Mouse (Mus musculus) bone marrow macrophage, adult 2 months (primary cell): ENCODE results near the gene Gabarapl1. TPM values are rescaled to one million over a fixed set of nuclear protein-coding genes. Genes with fewer than 3 reads are reported as not detected.

Source experiments
- H3K27ac ChIP-seq: 2 replicates; pipeline ENCODE4 v1.5.1; 2012; ENCODE audit warnings: low read depth, low read length; ENCODE audit not compliant: insufficient read depth
- H3K4me1 ChIP-seq: 2 replicates; pipeline ENCODE4 v1.6.1; 2012; ENCODE audit warnings: low read length; ENCODE audit not compliant: control insufficient read depth, insufficient read depth
- H3K4me3 ChIP-seq: 2 replicates; pipeline ENCODE4 v1.5.1; 2012; ENCODE audit warnings: mild to moderate bottlenecking, low read length, moderate library complexity; ENCODE audit not compliant: insufficient read depth
- CTCF ChIP-seq: IDR thresholded peaks from 2 replicates; pipeline ENCODE4 v1.5.1; 2012; ENCODE audit warnings: low read depth, mild to moderate bottlenecking, low read length, moderate library complexity
- POLR2A ChIP-seq: IDR thresholded peaks from 2 replicates; pipeline ENCODE4 v1.6.1; 2012; ENCODE audit warnings: mild to moderate bottlenecking, low read depth, low read length, borderline replicate concordance
- polyA plus RNA-seq: library from polyadenylated mRNA; stranded (reverse); fragments of >200 nt; gene quantifications from 2 replicates; pipeline ENCODE4 v1.2.4, GENCODE M21; 2012; ENCODE audit not compliant: missing spikeins, insufficient read depth, insufficient read length

Gabarapl1 gene
- polyA plus RNA-seq, 1 experiment = 118 TPM

DNA sequence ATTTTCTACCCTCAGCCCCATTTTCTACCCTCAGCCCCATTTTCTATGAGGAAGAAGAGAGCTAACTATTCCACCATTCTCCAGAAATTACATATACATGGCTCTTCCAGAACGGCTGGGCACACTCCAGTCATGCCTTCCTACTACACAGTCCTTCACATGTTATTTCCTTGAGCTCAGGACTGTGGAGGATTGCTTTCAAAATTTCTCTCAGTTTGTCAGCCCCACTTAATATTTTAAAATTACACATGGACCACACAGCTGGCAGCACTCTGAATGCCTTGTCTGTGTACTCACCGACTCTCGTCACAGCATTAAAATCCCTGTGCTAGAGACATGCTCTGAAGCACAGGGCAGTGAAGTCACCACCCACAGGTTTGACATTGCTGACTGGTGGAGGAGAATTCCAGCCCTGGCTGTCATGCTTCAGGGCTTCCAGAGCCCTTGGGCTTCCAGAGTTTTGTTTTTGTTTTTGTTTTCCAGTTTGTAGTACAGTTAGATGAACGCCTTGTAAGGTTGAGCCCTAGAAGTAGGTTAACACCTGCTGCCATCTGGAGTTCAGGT is 1.7 kb downstream of the Gabarapl1 start:
- TF ChIP-seq CTCF = no peak
- no peak for TF ChIP-seq POLR2A
- H3K4me3 ChIP-seq = peak overlapping the region; percentile 100
- no peak overlapping the region for H3K27ac ChIP-seq
- peaks cover 24% of the 10 kb centered on the region for H3K4me1 ChIP-seq

- H3K4me1 ChIP-seq = peaks cover 24% of the 10 kb centered on the region
- peak overlapping the region; percentile 100 for H3K4me3 ChIP-seq
- H3K27ac ChIP-seq = 0 out of 2 replicates have a peak overlapping the region, but pooled peaks have one; percentile 8
- TF ChIP-seq CTCF (no peak), POLR2A (no peak)
Measured at GRCm38 (mm10) chr6:129535723-129536122, 2.8 kb downstream of the Gabarapl1 start.

- H3K4me1 ChIP-seq = peaks cover 18% of the 10 kb centered on the region
- TF ChIP-seq POLR2A (no peak), CTCF (no peak)
- no peak overlapping the region for H3K4me3 ChIP-seq
- no peak overlapping the region for H3K27ac ChIP-seq
Measured at GRCm38 (mm10) chr6:129538555-129538954, 5.6 kb downstream of the Gabarapl1 start.

DNA sequence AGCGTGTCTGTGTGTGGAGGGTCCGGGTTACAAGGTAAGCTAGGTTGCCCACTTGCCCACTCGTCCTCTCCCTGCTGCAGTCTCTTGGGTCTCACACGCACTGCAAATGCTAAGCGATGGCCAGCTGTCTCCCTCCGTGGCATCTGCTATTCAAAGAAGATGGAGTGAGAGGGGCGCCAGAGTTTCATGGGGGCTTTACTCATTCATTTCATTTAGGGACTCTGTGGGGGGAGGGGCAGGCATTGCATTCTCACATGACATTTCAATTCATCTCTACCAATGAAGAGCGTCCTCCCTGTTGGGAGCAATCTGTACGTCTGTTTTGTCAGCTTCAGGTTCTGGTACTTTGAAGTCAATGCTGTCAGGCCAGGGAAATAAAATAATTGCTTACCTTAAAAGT is 9.0 kb downstream of the Gabarapl1 start:
- Histone ChIP-seq H3K4me1 (peaks cover 2% of the 10 kb centered on the region), H3K27ac (no peak overlapping the region), H3K4me3 (no peak overlapping the region)
- no peak for TF ChIP-seq POLR2A
- no peak for TF ChIP-seq CTCF

- H3K27ac ChIP-seq = no peak overlapping the region
- peaks cover 6% of the 10 kb centered on the region for H3K4me1 ChIP-seq
- H3K4me3 ChIP-seq = no peak overlapping the region
- no peak for TF ChIP-seq POLR2A
- no peak for TF ChIP-seq CTCF
Measured at GRCm38 (mm10) chr6:129542540-129542939, 9.6 kb downstream of the Gabarapl1 start.

GRCm38 (mm10) chr6:129543709-129544606 is 11.0 kb downstream of the Gabarapl1 start:
- H3K27ac ChIP-seq = no peak overlapping the region
- H3K4me3 ChIP-seq = no peak overlapping the region

GRCm38 (mm10) chr6:129547277-129547676 is 14.3 kb downstream of the Gabarapl1 start:
- Histone ChIP-seq H3K4me3 (no peak overlapping the region), H3K27ac (no peak overlapping the region), H3K4me1 (peaks cover 20% of the 10 kb centered on the region)
- no peak for TF ChIP-seq POLR2A

More at GRCm38 (mm10) chr6:129543709-129544606, 11.0 kb downstream of the Gabarapl1 start:
- TF ChIP-seq POLR2A = no peak
- no peak for TF ChIP-seq CTCF
- peaks cover 18% of the 10 kb centered on the region for H3K4me1 ChIP-seq

- Histone ChIP-seq H3K27ac (peak overlapping the region; percentile 50), H3K4me3 (no peak overlapping the region), H3K4me1 (peaks cover 20% of the 10 kb centered on the region)
- no peak for TF ChIP-seq CTCF
- TF ChIP-seq POLR2A = no peak
Measured at GRCm38 (mm10) chr6:129548009-129548408, 15.0 kb downstream of the Gabarapl1 start.

DNA sequence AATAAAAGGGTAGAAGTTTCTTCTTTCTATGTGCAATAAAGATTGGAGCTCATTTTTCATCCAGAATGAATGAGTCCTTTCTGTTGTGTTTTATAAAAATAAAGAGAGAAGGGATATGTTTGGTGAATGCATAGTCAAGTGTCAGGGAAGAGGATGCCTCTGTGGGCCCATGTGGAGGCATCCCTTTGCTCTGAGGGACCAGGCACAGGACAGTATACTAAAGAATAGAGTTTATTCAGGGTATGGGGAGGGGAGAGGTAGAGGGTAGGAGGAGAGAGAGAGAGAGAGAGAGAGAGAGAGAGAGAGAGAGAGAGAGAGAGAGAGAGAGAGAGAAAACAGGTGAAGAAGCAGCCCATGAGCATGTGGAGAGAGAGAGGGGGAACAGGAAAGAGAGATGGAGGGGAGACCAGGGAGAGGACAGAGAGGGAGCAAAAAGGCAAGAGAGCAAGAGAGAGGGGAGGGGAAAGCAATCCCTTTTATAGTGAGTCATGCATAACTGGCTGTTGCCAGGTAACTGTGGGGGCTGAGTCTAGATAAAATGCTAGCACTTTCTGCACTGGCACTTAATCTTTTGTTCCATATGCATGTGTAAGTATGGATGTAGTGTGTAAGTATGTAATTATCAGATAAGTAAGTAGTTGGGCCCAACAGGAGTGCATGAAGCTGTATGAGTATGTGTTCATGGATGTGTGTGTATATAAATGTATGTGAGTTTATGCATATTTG is 24.5 kb downstream of the Gabarapl1 start:
- Histone ChIP-seq H3K4me1 (no peaks in the 10 kb centered on the region), H3K4me3 (no peak overlapping the region), H3K27ac (no peak overlapping the region)
- TF ChIP-seq POLR2A = no peak
- no peak for TF ChIP-seq CTCF
